Mouse (Mus musculus): ENCODE results near the gene Adamts3. TPM values are rescaled to one million over a fixed set of nuclear protein-coding genes. Genes with fewer than 3 reads are reported as not detected.
A peak's percentile ranks its signal among the peaks of the same experiment; 100 is the strongest.

The Adamts3 gene
- total RNA-seq, 2 experiments from 2014 or later: 17.6 to 19.3 TPM

DNA sequence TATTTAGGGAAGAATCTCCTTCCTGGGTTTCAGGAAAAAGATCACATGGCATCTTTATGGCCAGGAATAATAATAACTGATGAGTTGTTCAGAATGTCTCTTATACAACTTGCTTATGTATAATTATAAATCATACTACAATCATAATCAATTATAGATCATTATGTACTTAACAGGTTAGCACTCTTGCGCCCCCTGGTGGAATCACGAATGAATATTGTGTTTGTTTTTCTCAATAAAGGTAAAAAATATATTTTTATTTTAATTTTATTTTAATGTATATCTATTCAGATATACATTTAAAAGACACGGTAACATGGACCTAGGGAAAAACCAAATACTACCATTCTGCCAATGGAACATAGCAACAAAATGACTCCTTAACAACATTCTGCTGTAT, 63.6 kb downstream of the Adamts3 start:
- peak in 1 of 2 experiments; percentile 61 for DNase-seq (ENCODE audit: low spot score in 2 of 2)

DNA sequence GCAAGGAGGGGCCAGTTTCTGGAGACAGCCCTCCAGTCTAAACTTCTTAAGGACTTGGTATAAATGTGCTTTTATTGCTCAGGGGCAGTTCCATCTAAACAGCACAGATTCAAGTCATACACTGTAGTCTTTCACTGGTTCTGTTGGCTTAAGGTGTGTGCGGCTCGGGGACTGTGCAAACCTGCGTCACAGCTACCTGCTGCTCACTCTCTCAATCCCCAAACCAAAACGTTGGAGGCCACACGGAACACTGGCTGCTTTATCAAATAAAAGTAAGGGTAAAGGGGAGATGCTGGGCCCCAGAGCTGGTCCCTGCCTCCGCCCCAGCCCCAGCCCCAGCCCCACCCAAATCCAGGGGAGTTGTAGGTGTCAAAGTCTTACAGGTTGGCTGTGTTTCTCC, 66.5 kb downstream of the Adamts3 start:
- DNase-seq (ENCODE audit: low spot score in 2 of 2): no peak

DNA sequence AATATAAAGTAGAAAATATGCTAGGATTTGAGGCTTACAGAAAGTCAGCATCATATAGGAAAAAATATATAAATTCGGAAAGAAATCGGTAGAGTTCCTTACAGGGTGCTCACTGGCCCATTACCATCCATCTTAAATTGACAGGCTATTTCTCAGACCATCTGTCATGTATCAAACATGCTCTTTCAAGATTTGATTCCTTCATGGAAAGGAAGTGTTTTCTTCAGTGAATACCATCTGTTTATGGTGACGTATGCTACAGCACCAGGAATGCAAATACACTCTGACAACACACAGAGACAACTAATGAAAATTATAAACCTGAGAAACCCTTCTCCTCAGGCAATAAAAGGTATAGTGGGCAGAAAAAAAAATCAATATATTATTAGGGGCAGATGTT, 68.6 kb downstream of the Adamts3 start:
- no peak for DNase-seq (ENCODE audit: low spot score in 2 of 2)

DNA sequence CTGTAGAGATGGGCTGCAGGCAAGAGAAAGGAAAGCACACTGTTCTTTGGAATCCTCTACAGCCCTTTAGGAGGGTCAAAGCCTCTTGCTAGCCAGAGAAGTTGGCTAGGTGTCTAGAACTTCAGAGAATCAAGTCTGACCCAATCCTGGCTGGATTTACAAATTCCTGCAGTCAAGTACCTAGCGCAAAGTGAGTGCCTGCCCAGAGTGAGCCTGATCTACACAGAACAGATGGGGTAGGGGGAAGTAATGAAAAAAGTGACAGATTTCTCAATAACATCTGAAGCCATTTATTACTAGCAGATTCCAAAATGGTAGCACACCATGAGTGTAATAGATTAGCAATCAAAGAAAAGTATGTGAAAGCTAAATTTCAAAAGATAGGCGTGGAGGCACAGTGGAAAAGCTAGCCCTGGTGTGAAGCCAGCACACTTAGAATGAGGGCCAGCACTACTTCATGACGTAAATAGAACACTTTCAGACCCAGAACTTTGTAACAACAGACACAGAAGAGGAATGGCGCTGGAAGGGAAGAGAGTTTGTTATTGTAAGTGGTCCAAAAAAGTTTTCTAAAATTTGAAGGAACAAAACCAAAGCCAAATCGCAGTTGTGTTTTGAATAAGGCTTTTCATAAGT, 82.8 kb downstream of the Adamts3 start:
- DNase-seq (ENCODE audit: low spot score in 2 of 2): no peak

DNA sequence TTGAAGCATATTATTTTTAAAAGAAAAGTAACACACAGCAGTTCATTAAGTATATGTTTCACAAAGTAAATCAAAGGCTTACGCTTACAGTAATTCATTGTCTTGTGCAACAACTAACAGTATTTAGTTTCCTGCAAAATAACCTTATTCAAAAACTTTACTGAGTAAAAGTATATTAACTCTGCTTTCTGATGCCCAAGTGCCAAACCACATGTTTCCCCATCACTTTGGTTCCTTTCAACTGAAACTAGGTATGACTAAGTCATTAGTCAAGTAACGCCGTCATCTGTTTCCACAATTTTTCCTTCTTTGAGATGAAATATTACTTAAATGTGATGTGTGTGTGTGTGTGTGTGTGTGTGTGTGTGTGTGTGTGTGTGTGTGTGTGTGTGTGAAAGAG, 89.4 kb downstream of the Adamts3 start:
- DNase-seq (ENCODE audit: low spot score in 2 of 2): no peak

DNA sequence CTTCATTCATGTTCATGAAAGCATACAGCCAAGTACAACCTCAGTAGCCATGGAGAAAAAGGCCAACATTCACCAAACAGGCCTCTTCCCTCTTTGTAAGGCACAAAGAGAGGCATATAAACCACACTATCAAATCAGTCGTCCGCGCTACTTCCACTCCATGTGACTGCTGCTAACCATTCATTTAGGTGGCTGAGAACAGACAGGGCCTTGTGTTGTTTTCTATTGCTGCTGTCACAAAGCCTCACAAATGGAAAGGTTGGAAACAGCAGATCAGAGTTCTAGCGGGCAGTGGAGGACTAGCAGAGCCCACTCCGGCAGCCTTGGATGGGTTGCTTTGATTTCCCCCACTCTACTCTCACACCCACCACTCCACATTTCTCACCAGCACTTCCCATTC, 98.5 kb downstream of the Adamts3 start:
- no peak for DNase-seq (ENCODE audit: low spot score in 2 of 2)

DNA sequence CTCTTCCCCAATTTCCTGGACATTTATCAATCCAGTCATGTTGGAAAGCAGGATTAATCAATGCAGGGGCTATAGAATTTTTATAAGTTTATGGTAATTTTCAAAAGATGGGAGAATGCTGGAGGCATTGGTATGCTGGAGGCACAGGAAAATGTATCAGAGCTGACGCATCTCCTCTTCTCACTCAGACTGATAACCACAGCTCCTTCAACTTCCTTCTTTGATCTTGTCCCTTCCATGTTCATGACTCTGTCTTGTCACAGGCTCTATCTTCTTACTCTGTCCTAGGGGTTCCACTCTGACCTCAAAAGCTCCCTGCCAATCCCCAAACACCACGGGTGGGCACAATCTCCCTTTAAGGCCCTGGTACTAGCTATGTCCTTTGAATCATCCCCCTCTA, 103.3 kb downstream of the Adamts3 start:
- DNase-seq (ENCODE audit: low spot score in 2 of 2): no peak

DNA sequence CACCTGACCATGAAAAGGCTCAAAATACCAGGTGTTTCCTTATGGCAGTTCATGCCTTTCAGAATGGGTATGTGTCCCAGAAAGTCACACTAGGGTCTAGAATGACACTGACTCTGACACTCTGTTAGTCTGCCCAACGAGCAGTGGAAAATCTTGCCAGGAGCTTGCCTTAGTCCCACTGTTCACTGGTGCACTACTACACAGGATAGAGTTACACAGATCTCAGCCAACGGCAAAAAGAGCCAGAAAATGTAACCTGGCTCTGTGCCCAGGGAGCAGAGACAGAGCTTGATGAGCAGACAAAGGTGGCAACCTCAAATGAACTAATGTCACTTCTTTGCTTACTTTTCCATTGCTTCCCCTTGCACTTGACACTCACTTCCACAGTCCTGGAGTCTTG, 104.5 kb downstream of the Adamts3 start:
- no peak for DNase-seq (ENCODE audit: low spot score in 2 of 2)

DNA sequence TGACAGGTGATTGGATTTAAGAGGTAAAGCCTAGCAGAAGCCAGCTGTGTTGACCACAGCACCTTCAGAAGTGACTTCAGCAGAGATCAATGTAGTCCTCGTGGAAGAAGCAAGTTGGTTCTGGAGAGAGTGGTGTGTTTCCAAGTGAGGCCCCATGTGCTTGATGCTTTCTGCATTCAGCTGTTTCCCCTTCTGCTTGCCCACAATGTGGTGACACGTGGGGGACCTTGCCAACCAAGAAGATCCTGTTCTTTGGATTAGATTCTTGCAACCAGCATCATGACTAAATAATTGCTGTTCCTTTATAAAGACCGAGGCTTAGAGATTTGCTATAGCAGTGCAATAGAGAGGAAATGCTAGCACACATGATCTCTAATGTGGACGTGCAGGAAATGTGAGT, 105.7 kb downstream of the Adamts3 start:
- DNase-seq (ENCODE audit: low spot score in 2 of 2): no peak

DNA sequence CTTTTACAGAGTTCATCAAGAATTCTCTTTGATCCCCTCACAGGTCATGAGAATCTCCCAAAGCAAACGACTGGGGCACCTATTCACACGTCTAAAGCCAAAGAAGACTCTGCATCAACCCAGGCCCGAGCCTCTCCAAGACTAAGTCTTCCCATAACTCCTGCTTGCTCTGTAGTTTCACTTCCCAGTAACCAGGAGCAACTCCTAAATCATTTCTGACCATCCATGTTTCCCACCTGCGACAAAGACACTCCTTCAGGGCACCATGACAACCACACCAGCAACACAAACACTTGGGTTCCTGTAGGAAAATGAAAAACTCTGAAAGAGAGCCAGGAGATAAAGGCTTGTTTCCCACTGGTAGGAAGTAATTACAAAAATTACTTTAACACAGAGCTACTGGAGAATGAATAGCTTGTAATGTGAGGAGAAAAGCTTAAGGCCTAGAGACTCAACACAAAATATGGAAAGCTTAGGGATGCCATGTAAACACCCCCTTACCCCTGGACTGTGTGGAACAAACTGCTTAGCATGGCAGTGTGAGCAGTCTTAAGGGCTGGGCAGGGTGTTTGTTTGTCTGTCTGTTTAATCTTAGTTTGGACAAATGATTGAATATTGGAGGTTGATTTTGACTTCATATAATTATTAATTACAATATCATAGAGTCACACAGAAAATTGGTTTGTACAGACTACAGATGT, 112.3 kb downstream of the Adamts3 start:
- DNase-seq (ENCODE audit: low spot score in 2 of 2): no peak

DNA sequence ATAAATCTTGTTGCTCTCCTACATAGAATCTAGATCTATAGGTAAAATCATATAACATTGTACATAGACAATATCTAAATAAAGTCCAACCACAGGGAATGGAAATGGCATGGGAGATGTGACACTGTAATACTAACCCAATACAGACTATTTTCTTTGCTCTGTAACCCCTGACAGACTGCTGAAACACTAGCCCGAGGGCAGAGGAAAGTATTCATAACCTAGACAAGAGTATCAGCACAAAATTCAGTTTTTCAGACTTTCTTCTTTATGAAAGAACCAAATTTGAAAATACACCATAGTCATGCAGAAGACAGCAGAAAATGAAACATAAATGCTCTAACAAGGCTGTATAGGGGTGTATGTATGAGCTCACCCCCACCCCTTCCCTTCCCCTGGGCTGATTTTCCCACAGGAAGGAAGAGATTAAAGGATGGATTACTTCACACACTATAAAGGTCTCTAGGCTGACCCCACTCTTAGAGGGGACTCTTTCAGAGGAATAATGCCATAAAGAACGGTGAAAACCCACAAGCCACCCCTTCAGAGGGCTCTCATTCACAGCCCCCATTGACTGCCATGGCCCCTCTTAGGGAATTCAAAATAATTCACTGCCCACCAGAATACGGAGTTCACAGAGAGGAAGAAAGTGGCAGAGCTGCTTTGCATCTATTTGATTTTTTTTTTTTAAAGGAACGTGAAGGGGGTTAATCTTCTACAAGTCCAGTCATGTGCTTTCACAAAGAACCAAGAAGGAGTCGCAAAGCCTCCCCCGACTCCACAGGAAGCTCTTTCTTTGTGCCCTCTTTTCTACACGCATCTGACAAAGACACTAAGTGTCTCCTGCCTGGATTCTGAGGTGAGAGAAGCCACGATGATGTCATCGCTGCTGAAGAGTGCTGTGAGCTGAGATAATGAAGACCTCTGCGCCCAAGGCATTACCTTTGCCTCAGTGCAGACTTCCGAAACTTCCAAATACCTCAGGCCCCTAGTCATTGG, 119.6 kb downstream of the Adamts3 start:
- no peak for DNase-seq (ENCODE audit: low spot score in 2 of 2)

DNA sequence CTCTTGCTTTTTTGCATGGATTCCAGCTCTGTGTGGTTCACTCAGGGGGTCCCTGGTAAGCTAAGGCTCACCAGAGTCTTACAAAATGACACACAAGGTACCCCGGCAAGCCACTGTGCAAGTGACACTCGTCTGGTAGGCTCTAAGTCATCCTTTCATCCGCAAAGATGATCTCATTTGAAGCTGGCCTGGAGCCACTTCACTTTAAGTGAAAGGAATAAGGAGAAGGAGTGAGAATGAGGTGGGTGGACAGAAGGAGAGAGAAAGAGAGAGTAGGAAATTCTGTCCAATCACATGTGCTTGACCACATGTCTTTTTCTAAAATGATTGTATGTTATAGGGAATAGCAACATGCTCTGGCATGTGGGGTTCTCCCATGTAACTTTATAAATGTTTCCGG, 122.8 kb downstream of the Adamts3 start:
- peak; percentile 12 to 24 for DNase-seq (ENCODE audit: low spot score in 2 of 2)

DNA sequence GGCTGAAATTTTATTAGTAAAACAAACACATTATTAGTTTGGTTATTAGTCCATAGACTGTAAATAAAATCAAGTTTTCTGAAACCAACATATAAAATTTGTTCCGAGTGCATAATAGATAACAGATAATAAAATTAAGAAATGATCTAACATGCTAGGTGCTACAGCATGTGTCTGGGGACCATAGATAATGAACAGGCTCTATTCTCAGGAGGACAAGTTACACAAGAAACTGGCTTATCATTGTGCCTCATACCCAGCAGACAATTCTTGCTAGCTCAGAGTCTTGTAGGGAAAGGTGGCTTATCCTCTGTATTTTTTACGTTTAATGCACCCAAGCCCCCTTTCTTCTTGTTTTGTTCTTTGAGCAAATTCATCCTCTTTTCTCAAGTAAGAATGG, 131.3 kb downstream of the Adamts3 start:
- DNase-seq (ENCODE audit: low spot score in 2 of 2): no peak

DNA sequence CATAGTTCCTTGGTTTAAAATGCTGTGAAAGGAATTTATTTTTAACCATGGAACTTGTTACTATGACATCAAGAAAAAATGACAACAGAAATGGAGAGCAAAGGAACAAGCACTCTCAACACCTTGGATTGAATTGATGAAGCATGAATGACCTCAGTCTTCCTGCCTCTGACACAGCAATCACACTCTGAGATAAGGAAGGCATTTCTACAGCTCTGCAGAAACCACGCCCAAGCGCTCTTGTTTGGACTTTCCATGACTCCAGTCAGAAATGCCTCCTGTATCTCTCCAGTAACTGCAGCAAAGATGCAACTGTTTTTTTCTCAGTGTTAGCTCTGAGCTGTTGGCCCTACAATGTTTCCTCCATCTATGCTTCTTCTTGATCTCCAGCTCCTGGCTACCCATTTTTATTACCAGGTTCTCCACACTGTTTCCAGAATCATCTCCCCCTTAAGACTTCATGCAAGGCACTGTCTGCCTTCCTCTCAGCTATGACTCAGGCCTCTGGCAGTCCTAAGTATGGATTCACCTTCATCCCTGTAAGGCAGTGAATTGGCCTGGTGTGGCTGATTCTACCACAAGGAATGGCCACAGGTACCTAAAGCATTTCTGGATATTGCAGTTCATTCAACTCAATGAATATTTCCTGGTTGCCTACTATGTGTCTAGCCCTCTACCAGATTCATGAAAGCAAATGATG, 134.8 kb downstream of the Adamts3 start:
- no peak for DNase-seq (ENCODE audit: low spot score in 2 of 2)

DNA sequence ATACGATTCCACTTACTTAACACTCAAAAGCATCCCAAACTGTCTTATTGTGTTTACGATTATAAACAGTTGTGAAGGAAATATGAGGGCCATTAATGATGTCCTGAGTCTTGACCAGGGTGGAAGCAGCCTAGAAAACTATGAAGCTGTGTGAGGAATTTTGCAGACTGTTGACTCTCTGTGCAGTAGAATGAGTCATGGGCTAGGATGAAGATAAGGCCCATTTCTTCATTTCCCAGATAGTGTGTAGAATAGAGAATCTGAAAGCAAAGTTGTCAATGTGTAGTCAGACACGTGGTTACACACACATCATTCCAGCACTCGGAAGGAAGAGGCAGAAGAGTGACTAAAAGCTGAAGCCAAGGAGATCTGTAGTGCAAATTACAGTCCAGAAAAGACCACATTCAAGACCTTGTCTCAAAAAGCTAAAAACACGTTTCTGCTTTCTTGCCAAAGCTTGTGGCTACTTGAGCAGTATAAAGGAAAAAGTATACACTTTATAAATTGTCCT, 135.9 kb downstream of the Adamts3 start:
- DNase-seq (ENCODE audit: low spot score in 2 of 2): no peak

DNA sequence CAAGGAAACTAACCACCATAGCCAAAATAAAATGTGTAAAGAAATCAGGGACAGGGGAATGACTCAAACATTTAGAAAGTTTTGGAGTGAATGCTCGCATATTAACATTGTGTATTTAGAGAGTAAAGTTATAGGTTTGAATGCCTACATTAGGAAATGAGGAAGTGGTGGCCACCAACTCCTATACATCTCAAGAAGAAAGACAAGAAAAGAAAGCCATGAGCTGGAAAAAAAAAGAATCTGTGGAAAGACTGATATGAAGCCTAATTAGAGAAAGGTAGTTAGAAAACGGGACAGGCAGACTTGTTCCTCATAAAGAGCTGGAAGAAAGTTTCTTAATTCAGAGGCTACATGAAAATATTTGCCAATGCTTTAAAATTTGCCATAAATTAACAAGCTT, 138.0 kb downstream of the Adamts3 start:
- DNase-seq (ENCODE audit: low spot score in 2 of 2): no peak

DNA sequence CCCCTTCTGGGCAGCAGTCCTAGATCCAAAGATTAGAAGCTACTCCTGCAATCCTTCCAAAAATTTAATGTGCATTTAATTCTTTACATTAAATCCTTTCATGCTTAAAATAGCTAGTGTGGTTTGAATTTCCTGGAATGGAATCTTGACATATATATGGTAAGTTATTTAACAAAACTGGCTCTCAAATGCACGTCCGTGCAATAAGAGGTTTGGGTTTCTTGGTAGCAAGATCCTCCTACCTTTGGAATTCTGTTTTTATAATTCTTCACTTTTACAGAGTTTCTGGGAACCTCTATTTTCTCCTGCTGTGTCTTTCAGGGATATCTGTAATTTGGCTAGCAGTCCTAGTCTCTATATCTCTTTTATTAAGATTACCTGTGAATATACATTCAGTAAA, 148.4 kb downstream of the Adamts3 start:
- no peak for DNase-seq (ENCODE audit: low spot score in 2 of 2)

DNA sequence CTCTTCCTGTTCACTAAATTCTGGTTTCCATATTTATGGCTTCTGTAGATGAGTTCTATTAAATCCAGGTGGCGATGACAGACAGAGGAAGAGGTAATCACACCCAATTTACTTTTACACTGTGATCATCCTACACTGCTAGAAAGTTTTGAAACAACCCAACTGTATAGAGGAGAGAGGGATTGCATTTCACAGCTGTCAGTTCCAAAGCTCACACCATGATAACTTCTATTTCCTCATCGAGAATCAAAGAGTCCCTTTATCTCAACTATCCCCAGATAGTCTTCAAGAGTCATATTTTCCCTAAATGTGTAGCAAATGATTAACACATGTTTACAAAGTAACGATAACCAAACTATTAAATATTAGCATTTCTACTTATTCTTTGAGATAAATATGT, 152.7 kb downstream of the Adamts3 start:
- no peak for DNase-seq (ENCODE audit: low spot score in 2 of 2)

DNA sequence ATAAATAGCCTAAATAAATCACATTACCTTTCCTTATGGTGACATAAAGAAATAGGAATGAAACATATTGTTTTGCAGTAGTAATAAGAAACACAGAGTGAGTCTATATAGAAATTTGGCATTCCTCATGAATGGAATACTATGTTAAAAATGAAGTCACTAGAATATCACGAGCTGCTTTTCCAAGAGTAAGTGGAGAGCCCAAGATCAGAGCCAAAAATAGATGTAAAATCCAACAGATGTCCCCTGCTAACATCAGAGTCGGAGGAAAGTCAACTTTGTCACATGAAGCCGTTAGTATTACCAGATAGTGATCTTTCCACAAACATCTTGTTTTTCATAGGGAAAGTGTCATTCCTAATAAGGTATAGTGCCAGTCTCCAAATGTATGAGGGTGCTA, 155.0 kb downstream of the Adamts3 start:
- no peak for DNase-seq (ENCODE audit: low spot score in 2 of 2)

DNA sequence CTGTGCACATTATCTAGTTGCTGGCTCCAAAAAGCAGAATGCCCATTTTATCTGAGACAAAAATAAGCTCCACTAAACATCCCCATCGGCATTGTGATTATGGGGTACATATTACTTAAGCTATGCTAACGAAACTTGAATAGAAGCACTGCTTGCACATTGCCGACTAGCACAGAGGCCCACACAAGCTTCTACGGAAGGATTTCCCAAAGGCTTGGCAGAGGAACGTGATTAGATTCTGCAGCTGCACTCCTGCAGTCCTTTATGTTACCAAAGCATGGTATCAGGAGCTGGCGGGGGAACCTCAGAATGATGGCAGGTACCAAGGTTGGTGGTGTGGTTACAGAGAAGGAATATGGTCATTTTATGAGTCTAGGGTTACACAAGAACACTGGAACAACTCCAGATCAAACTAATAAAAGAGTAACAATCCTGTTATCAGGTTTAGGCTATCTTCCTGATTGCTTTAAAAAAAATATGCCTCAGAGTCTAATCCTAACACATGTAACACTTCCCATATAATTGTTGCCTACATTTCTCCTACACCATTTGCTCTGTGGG, 155.6 kb downstream of the Adamts3 start:
- peak in 1 of 2 experiments; percentile 4 for DNase-seq (ENCODE audit: low spot score in 2 of 2)

DNA sequence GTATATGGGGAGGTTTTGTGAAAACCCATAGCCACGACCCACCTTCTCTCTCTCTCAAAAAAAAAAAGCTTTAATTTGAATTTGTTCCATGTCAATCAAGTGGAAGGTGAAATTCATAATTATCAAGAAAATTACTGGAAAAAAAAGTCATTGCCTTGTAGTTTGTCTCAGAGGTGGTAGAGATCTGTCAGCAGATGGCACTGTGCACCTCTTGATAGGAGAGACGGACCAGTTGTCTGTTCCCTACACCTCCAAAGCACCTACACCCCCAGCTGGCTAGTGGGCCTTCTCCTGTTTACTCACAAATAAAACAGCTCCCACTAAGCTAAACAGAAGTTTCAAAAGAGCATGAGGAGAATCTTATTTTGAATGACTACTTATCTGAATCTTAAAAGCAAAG, 168.6 kb downstream of the Adamts3 start:
- peak; percentile 16 to 27 for DNase-seq (ENCODE audit: low spot score in 2 of 2)

Measured in left cerebral cortex, adult 18-20 months (tissue).